Mouse (Mus musculus) erythroblast, embryonic 14.5 days (primary cell): Measurements from ENCODE around the gene Fam178b. TPM values are rescaled to one million over a fixed set of nuclear protein-coding genes. Genes with fewer than 3 reads are reported as not detected.

Experiments used
- H3K27me3 ChIP-seq: 2 replicates; pipeline ENCODE4 v1.6.1; 2012; ENCODE audit warnings: inconsistent platforms; ENCODE audit not compliant: control insufficient read depth
- H3K36me3 ChIP-seq: 2 replicates; pipeline ENCODE4 v1.6.1; 2012; ENCODE audit warnings: mild to moderate bottlenecking, inconsistent platforms; ENCODE audit not compliant: control insufficient read depth
- H3K4me1 ChIP-seq: 2 replicates; pipeline ENCODE4 v1.6.1; 2012; ENCODE audit warnings: inconsistent platforms; ENCODE audit not compliant: control insufficient read depth
- H3K4me3 ChIP-seq: replicated peaks from 2 replicates; pipeline ENCODE3; 2012; ENCODE audit warnings: moderate library complexity, mild to moderate bottlenecking, inconsistent platforms
- H3K9me3 ChIP-seq: 2 replicates; pipeline ENCODE4 v1.6.1; 2012; ENCODE audit warnings: low read length, inconsistent platforms, mixed read lengths; ENCODE audit not compliant: control insufficient read depth
- GATA1 ChIP-seq: IDR thresholded peaks from 2 replicates; pipeline ENCODE4 v1.6.1; 2012; ENCODE audit warnings: low read length, inconsistent platforms, mixed read lengths
- TAL1 ChIP-seq: IDR thresholded peaks from 3 replicates; pipeline ENCODE4 v1.6.1; 2012; ENCODE audit warnings: low read length, inconsistent platforms, mixed read lengths
- polyA plus RNA-seq: library from polyadenylated mRNA; stranded (reverse); fragments of >175 nt; gene quantifications from 2 replicates; pipeline ENCODE4 v1.2.3, GENCODE M21; 2012

The Fam178b gene
- polyA plus RNA-seq, 1 experiment: 0.04 TPM

DNA sequence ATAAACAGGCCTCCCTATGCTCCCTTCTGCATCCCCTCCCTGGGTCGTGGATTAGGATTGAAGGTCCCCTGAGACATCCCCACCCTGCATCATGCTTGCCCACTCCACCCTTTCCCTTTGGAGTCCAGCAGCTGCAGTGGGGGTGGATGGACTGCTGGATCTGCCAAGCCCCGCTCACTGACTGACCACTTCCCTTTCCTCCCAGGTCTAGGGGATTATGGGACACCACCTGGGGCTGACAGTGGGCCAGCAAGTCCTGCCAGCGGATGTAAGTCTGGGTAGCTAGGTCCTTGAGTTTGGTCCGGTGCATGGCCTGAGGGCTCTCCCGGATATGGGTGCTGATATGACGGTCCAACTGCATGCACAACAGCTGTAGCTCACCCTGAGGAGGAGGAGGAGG lies 118.9 kb downstream of the Fam178b start:
- Histone ChIP-seq H3K4me1 (peaks cover 7% of the 10 kb centered on the region), H3K36me3 (no peaks in the 10 kb centered on the region), H3K4me3 (no peak overlapping the region), H3K9me3 (no peaks in the 10 kb centered on the region), H3K27me3 (peaks cover 35% of the 10 kb centered on the region)
- no peak for TF ChIP-seq TAL1
- no peak for TF ChIP-seq GATA1

GRCm38 (mm10) chr1:36563632-36564031 lies 119.4 kb downstream of the Fam178b start:
- TF ChIP-seq GATA1 (no peak), TAL1 (no peak)
- Histone ChIP-seq H3K36me3 (no peaks in the 10 kb centered on the region), H3K4me3 (no peak overlapping the region), H3K9me3 (no peaks in the 10 kb centered on the region), H3K27me3 (peaks cover 40% of the 10 kb centered on the region), H3K4me1 (peaks cover 7% of the 10 kb centered on the region)

- H3K36me3 ChIP-seq: no peaks in the 10 kb centered on the region
- H3K4me3 ChIP-seq: no peak overlapping the region
- peaks cover 7% of the 10 kb centered on the region for H3K4me1 ChIP-seq
- peaks cover 44% of the 10 kb centered on the region for H3K27me3 ChIP-seq
- TF ChIP-seq TAL1: no peak
- TF ChIP-seq GATA1: no peak
- H3K9me3 ChIP-seq: no peaks in the 10 kb centered on the region
Observed at GRCm38 (mm10) chr1:36563197-36563596, 119.8 kb downstream of the Fam178b start.

GRCm38 (mm10) chr1:36562388-36562787 lies 120.6 kb downstream of the Fam178b start:
- Histone ChIP-seq H3K4me1 (peaks cover 14% of the 10 kb centered on the region), H3K4me3 (no peak overlapping the region), H3K27me3 (peaks cover 53% of the 10 kb centered on the region), H3K9me3 (no peaks in the 10 kb centered on the region), H3K36me3 (no peaks in the 10 kb centered on the region)
- TF ChIP-seq TAL1 (no peak), GATA1 (no peak)

GRCm38 (mm10) chr1:36560903-36561302 lies 122.1 kb downstream of the Fam178b start:
- Histone ChIP-seq H3K4me3 (no peak overlapping the region), H3K4me1 (peaks cover 22% of the 10 kb centered on the region), H3K27me3 (peaks cover 67% of the 10 kb centered on the region), H3K36me3 (no peaks in the 10 kb centered on the region), H3K9me3 (no peaks in the 10 kb centered on the region; the same call in 1 of the 2 replicates)
- TF ChIP-seq GATA1 (no peak), TAL1 (no peak)

DNA sequence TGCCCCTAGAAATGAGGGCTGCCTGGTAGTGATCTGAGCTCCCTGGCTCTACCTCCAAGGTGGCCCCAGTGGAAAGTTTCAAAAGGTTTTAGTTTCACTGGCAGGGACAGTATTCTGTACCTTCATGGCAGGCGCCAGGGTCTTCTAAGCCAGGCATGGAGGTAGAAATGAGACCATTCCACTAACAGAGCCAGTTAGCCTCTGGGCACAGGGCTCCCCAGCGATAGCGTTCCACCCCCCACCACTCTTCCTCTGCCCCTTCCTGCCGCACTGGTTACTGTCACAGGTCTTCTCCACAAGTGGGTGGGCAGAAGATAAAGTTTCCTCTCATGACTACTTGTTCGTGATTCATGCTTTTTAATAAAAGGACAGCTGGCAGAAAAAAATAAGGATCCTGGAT lies 123.1 kb downstream of the Fam178b start:
- no peak overlapping the region for H3K4me3 ChIP-seq
- peaks cover 22% of the 10 kb centered on the region for H3K4me1 ChIP-seq
- peaks cover 78% of the 10 kb centered on the region for H3K27me3 ChIP-seq
- no peaks in the 10 kb centered on the region; the same call in 1 of the 2 replicates for H3K9me3 ChIP-seq
- no peaks in the 10 kb centered on the region; the same call in 1 of the 2 replicates for H3K36me3 ChIP-seq
- TF ChIP-seq TAL1: no peak
- no peak for TF ChIP-seq GATA1

- Histone ChIP-seq H3K27me3 (peaks cover 83% of the 10 kb centered on the region), H3K9me3 (no peaks in the 10 kb centered on the region; the same call in 1 of the 2 replicates), H3K4me1 (peaks cover 22% of the 10 kb centered on the region), H3K36me3 (no peaks in the 10 kb centered on the region; the same call in 1 of the 2 replicates), H3K4me3 (no peak overlapping the region)
- TF ChIP-seq TAL1 (no peak), GATA1 (no peak)
Observed at GRCm38 (mm10) chr1:36559256-36559655, 123.7 kb downstream of the Fam178b start.

DNA sequence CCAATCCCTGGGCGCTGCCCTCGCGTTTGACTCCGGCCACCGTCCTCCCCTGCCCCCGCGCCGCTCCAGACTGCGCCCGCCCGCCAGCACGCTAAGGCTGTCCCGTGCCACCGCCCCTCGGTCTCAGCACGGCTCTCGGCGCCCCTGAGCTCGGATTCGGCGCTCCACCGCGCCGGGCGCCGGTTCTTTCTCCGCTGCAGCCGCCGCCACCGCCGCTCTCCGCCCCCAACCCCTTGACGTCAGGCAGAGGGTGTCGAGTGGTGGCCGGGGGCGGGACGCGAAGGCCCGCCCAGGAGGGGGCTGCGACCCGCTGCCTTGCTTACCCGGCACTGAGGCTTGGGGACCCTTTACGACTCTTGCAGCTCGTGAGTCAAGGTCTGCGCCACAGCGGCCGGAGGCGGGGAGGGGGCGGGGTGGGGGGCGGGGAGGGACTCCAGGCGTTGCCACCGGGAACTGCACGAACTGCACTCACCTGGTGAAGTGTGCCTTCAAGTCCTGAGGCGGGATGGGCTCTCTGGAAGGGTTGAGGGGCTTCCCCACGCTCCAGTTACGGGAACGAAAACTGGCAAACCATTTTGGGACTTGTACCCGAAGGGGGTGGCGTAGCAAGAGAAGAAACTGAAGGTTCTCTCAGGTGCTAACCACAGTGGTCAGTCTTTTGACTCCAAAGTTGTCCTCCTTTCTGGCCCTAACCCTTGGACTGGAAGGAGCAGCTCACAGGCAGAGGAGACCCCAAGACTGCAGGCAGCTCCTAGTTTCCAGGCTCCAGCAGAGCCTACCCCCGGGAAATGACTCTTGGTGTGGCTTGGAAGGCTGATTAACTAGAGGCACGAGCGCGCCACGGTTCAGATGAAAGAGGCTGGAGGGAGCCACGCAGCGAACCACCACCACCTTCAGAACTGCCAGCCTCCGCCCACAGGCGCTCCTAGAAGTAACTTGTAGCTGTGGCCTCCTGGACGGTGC lies 124.7 kb downstream of the Fam178b start, which contains the start of gene Sema4c:
Gene Sema4c, minus strand, starts transcription at position 319 of the 963 bp plus-strand sequence.
- Histone ChIP-seq H3K27me3 (peaks cover 90% of the 10 kb centered on the region), H3K9me3 (no peaks in the 10 kb centered on the region; the same call in 1 of the 2 replicates), H3K4me1 (peaks cover 22% of the 10 kb centered on the region), H3K4me3 (peak within 1 kb of the TSS; percentile 55), H3K36me3 (no peaks in the 10 kb centered on the region; the same call in 1 of the 2 replicates)
- TF ChIP-seq TAL1 (no peak), GATA1 (no peak)

DNA sequence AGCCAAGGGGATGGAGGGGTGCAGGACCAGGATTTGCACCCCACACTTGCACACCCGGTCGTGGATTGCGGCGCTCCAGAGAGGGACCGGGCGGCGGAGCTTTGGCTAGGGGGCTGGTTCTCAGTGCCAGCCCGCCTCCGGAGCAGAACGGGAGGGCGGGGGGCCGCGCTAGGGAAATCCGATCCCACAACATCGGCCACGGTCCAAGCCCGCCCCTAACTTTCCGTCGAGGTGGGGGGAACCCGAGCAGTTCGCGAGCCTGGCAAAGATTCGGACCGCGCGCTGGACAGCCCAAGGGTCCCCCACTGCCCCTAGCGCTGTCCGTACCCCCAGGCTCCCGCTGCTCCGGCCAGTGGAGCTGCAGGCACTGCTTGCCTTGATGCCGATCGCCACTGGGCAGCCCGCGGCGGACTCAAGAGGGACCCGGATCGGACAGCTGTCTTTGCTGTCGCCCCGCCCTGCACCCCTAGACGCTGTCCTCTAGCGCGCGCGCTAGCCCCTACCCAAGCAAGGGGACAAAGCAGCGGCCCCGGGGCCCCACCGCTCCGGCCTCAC lies 125.4 kb downstream of the Fam178b start:
- Histone ChIP-seq H3K27me3 (peaks cover 90% of the 10 kb centered on the region), H3K36me3 (peaks cover 3% of the 10 kb centered on the region; the same call in 1 of the 2 replicates), H3K4me1 (peaks cover 15% of the 10 kb centered on the region), H3K4me3 (peak overlapping the region; percentile 55), H3K9me3 (no peaks in the 10 kb centered on the region; the same call in 1 of the 2 replicates)
- TF ChIP-seq TAL1 (no peak), GATA1 (no peak)
